Mouse (Mus musculus): ENCODE measurements around the gene Pakap. TPM values are rescaled to one million over a fixed set of nuclear protein-coding genes. Genes with fewer than 3 reads are reported as not detected.

The Pakap gene
- polyA plus RNA-seq, 1 experiment from 2014 or later: 5.1 TPM

GRCm38 (mm10) chr4:57862269-57862986, 294.4 kb downstream of the Pakap start:
- Histone ChIP-seq H3K4me3 (ENCODE audit: low read depth, low read length) (no peak overlapping the region), H3K9me3 (ENCODE audit: control insufficient read depth, low read length) (no peaks in the 10 kb centered on the region), H3K36me3 (ENCODE audit: control insufficient read depth, insufficient read depth, low read length) (no peaks in the 10 kb centered on the region), H3K4me1 (replicated peaks; ENCODE audit: control insufficient read depth, insufficient read depth, low read length) (no peaks in the 10 kb centered on the region), H3K27ac (ENCODE audit: low read depth, low read length) (no peak overlapping the region), H3K9ac (ENCODE audit: low read depth, low read length) (no peak overlapping the region), H3K4me2 (no peak overlapping the region), H3K27me3 (replicated peaks; ENCODE audit: control insufficient read depth, insufficient read depth, low read length) (no peaks in the 10 kb centered on the region)
- ATAC-seq (replicated peaks; ENCODE audit: low FRiP score) (no peak), DNase-seq (ENCODE audit: low spot score) (no peak)
- 83% methylated on average over 9 of the region's 9 CpGs for WGBS

DNA sequence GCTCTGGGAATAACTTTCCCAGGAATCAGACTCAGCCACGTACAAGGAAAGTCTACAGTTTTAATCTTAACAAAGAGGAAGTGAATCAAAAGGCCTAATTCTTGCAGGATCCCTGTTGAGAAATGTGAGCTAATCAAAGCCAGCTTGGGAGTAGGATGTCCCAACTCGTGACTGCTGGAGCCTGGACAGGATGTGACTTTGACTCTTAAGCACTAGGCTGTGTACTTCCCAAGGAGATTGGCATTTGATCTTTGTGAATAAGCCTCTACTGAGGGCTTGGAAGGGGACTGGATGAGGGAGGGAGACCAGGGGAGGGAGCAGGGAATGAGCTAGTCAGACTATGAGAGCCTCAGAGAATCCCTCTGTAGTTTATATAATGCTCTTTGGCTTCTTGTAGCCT, 298.1 kb downstream of the Pakap start:
- H3K27me3 ChIP-seq (replicated peaks; ENCODE audit: control insufficient read depth, insufficient read depth, low read length): no peaks in the 10 kb centered on the region
- H3K4me2 ChIP-seq: no peak overlapping the region
- 26% methylated on average over 2 of the region's 2 CpGs for WGBS
- no peak overlapping the region for H3K9ac ChIP-seq (ENCODE audit: low read depth, low read length)
- H3K9me3 ChIP-seq (ENCODE audit: control insufficient read depth, low read length): no peaks in the 10 kb centered on the region
- no peaks in the 10 kb centered on the region for H3K36me3 ChIP-seq (ENCODE audit: control insufficient read depth, insufficient read depth, low read length)
- ATAC-seq (replicated peaks; ENCODE audit: low FRiP score) (no peak), DNase-seq (ENCODE audit: low spot score) (no peak)
- H3K4me1 ChIP-seq (replicated peaks; ENCODE audit: control insufficient read depth, insufficient read depth, low read length): no peaks in the 10 kb centered on the region
- H3K27ac ChIP-seq (ENCODE audit: low read depth, low read length): no peak overlapping the region
- H3K4me3 ChIP-seq (ENCODE audit: low read depth, low read length): no peak overlapping the region

DNA sequence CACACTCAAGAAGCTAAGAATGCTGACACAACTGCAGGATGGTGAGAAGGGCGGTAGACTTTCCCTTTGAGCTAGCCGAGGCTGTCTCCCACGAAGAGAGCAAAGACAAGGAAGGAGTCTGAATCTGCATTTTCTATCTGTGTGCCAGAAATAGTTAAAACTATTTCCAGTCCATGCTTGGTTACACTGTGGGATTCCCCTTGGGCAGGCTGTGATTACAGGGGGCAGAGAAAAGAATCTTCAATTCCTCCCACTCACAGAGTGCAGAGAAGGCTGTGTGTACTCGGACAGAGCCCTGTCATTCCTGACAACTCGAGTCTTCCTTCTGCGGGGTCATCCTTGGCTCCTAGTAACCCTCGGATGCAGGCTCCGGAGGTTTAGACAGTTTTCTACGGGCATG, 299.0 kb downstream of the Pakap start:
- Histone ChIP-seq H3K9me3 (ENCODE audit: control insufficient read depth, low read length) (no peaks in the 10 kb centered on the region), H3K27me3 (replicated peaks; ENCODE audit: control insufficient read depth, insufficient read depth, low read length) (no peaks in the 10 kb centered on the region), H3K4me1 (replicated peaks; ENCODE audit: control insufficient read depth, insufficient read depth, low read length) (no peaks in the 10 kb centered on the region), H3K4me2 (no peak overlapping the region), H3K9ac (ENCODE audit: low read depth, low read length) (no peak overlapping the region), H3K4me3 (ENCODE audit: low read depth, low read length) (no peak overlapping the region), H3K36me3 (ENCODE audit: control insufficient read depth, insufficient read depth, low read length) (no peaks in the 10 kb centered on the region), H3K27ac (ENCODE audit: low read depth, low read length) (no peak overlapping the region)
- ATAC-seq (replicated peaks; ENCODE audit: low FRiP score): no peak
- no peak for DNase-seq (ENCODE audit: low spot score)
- WGBS: 67% methylated on average over 9 of the region's 9 CpGs

- Histone ChIP-seq H3K9me3 (ENCODE audit: control insufficient read depth, low read length) (no peaks in the 10 kb centered on the region), H3K27me3 (replicated peaks; ENCODE audit: control insufficient read depth, insufficient read depth, low read length) (no peaks in the 10 kb centered on the region), H3K4me1 (replicated peaks; ENCODE audit: control insufficient read depth, insufficient read depth, low read length) (no peaks in the 10 kb centered on the region), H3K36me3 (ENCODE audit: control insufficient read depth, insufficient read depth, low read length) (no peaks in the 10 kb centered on the region), H3K27ac (ENCODE audit: low read depth, low read length) (no peak overlapping the region), H3K9ac (ENCODE audit: low read depth, low read length) (no peak overlapping the region), H3K4me2 (no peak overlapping the region), H3K4me3 (ENCODE audit: low read depth, low read length) (no peak overlapping the region)
- ATAC-seq (replicated peaks; ENCODE audit: low FRiP score) (no peak), DNase-seq (ENCODE audit: low spot score) (no peak)
- 49% methylated on average over 10 of the region's 10 CpGs for WGBS
These were observed 299.5 kb downstream of the Pakap start for GRCm38 (mm10) chr4:57867454-57867853.

GRCm38 (mm10) chr4:57879137-57879536, 311.2 kb downstream of the Pakap start:
- 81% methylated on average over 5 of the region's 5 CpGs for WGBS
- no peak overlapping the region for H3K9ac ChIP-seq (ENCODE audit: low read depth, low read length)

GRCm38 (mm10) chr4:57879804-57880357, 311.9 kb downstream of the Pakap start:
- Histone ChIP-seq H3K9me3 (ENCODE audit: control insufficient read depth, low read length) (no peaks in the 10 kb centered on the region), H3K36me3 (ENCODE audit: control insufficient read depth, insufficient read depth, low read length) (no peaks in the 10 kb centered on the region), H3K27ac (ENCODE audit: low read depth, low read length) (no peak overlapping the region), H3K4me3 (ENCODE audit: low read depth, low read length) (no peak overlapping the region), H3K4me1 (replicated peaks; ENCODE audit: control insufficient read depth, insufficient read depth, low read length) (no peaks in the 10 kb centered on the region), H3K9ac (ENCODE audit: low read depth, low read length) (no peak overlapping the region), H3K27me3 (replicated peaks; ENCODE audit: control insufficient read depth, insufficient read depth, low read length) (no peaks in the 10 kb centered on the region), H3K4me2 (no peak overlapping the region)
- DNase-seq (ENCODE audit: low spot score) (peak; percentile 58), ATAC-seq (replicated peaks; ENCODE audit: low FRiP score) (no peak)
- WGBS: 13% methylated on average over 6 of the region's 6 CpGs

More at GRCm38 (mm10) chr4:57879137-57879536, 311.2 kb downstream of the Pakap start:
- H3K36me3 ChIP-seq (ENCODE audit: control insufficient read depth, insufficient read depth, low read length): no peaks in the 10 kb centered on the region
- ATAC-seq (replicated peaks; ENCODE audit: low FRiP score) (no peak), DNase-seq (ENCODE audit: low spot score) (no peak)
- H3K9me3 ChIP-seq (ENCODE audit: control insufficient read depth, low read length): no peaks in the 10 kb centered on the region
- H3K4me2 ChIP-seq: no peak overlapping the region
- no peaks in the 10 kb centered on the region for H3K27me3 ChIP-seq (replicated peaks; ENCODE audit: control insufficient read depth, insufficient read depth, low read length)
- no peaks in the 10 kb centered on the region for H3K4me1 ChIP-seq (replicated peaks; ENCODE audit: control insufficient read depth, insufficient read depth, low read length)
- H3K4me3 ChIP-seq (ENCODE audit: low read depth, low read length): no peak overlapping the region
- H3K27ac ChIP-seq (ENCODE audit: low read depth, low read length): no peak overlapping the region

DNA sequence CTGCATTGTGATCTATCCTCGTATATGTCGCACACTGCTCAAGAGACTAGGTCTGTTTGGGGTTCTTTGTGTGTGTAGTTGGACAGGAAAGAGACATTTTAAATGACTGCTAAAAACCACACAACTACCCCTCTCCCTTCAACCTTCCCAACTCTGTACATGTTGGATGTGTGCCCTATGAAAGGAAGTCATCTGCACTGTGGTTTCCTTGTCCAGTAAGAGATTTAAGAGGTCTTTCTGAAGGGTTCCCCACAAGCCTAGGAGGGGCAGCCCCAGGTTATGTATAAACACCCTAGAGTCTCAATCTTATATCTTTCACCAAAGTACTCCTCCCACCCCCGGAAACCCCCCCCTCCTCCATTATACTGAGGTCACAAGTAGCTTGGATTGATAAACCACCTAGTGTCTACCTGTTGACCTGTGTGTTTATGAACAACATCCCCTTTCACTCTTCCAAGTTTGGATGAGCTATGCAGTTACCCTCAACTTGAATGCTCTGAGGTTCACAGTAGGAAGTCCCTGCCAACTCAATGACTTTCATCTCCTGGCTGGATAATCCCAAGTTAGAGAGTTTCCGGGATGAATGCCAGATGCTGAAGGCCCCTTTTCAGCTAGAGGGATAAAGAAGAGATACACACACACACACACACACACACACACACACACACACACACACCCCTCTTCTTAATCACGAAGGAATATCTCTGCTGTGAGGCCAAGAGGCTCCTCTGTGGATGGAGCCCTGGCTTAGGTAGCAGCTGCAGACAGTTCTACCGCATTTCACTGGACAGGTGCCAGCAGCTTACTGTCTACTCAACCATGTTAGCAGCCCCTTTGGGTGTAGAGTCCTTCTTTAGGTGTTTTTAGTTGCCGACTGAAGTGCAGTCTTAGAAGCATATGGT, 315.8 kb downstream of the Pakap start:
- no peaks in the 10 kb centered on the region for H3K36me3 ChIP-seq (ENCODE audit: control insufficient read depth, insufficient read depth, low read length)
- DNase-seq (ENCODE audit: low spot score) (no peak), ATAC-seq (replicated peaks; ENCODE audit: low FRiP score) (no peak)
- H3K4me2 ChIP-seq: no peak overlapping the region
- H3K27ac ChIP-seq (ENCODE audit: low read depth, low read length): no peak overlapping the region
- no peak overlapping the region for H3K9ac ChIP-seq (ENCODE audit: low read depth, low read length)
- no peak overlapping the region for H3K4me3 ChIP-seq (ENCODE audit: low read depth, low read length)
- H3K9me3 ChIP-seq (ENCODE audit: control insufficient read depth, low read length): no peaks in the 10 kb centered on the region
- no peaks in the 10 kb centered on the region for H3K27me3 ChIP-seq (replicated peaks; ENCODE audit: control insufficient read depth, insufficient read depth, low read length)
- peaks cover 3% of the 10 kb centered on the region; the same call in 1 of the 2 replicates for H3K4me1 ChIP-seq (replicated peaks; ENCODE audit: control insufficient read depth, insufficient read depth, low read length)
- 76% methylated on average over 7 of the region's 7 CpGs for WGBS

DNA sequence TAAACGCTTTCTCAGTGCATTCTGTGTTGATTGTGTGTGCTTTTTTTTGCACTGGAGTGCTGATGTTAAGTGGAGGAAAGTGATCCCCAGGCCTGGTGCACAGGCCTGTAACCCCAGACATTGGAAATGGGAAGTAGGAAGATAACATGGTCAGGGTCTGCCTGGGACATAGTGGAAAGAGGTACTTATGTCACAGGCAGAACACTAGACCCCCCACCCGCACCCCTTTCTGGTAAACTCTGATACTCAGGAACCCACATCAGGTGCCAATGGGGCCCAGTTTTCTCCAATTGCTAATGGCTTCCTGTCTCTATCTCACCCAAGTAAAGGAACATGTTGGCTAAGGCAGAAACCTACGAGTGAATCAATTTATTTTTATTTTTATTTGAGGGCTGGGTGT, 316.5 kb downstream of the Pakap start:
- WGBS: 77% methylated on average over 3 of the region's 3 CpGs
- H3K36me3 ChIP-seq (ENCODE audit: control insufficient read depth, insufficient read depth, low read length): no peaks in the 10 kb centered on the region
- no peak overlapping the region for H3K27ac ChIP-seq (ENCODE audit: low read depth, low read length)
- no peaks in the 10 kb centered on the region for H3K27me3 ChIP-seq (replicated peaks; ENCODE audit: control insufficient read depth, insufficient read depth, low read length)
- no peaks in the 10 kb centered on the region for H3K9me3 ChIP-seq (ENCODE audit: control insufficient read depth, low read length)
- H3K9ac ChIP-seq (ENCODE audit: low read depth, low read length): no peak overlapping the region
- ATAC-seq (replicated peaks; ENCODE audit: low FRiP score) (no peak), DNase-seq (ENCODE audit: low spot score) (no peak)
- H3K4me3 ChIP-seq (ENCODE audit: low read depth, low read length): no peak overlapping the region
- peaks cover 3% of the 10 kb centered on the region; the same call in 1 of the 2 replicates for H3K4me1 ChIP-seq (replicated peaks; ENCODE audit: control insufficient read depth, insufficient read depth, low read length)
- H3K4me2 ChIP-seq: no peak overlapping the region
